Mouse (Mus musculus) E14TG2a.4 (cell line): ENCODE results near the gene Pgap1.

ENCODE experiments used
- CTCF ChIP-seq: conservative IDR thresholded peaks from 2 replicates; pipeline ENCODE4 v1.5.1; 2014; ENCODE audit warnings: low read length
- NANOG ChIP-seq: IDR thresholded peaks from 2 replicates; pipeline ENCODE4 v1.6.1; 2014; ENCODE audit warnings: borderline replicate concordance, low read length, mixed read lengths

DNA sequence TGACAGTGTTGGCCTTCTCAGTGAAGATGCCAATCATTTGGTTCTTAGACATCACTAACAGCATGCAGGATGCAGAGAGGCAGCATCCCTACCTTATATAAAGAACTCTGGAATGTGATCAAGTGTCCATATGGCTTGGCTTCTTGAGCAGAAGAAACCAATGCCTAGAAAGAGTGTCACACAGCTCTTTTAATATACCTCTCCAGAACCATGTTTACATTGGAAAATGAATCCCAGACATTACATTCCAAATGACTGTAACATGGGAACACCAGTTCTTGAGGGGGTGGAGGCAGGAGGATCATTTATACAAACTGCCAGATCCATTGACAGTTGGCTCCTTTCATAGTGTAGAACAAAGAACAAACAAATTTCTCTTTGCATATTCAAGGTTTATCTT lies 88.8 kb downstream of the Pgap1 start:
- TF ChIP-seq CTCF (no peak), NANOG (no peak)
